Mouse (Mus musculus) heart, adult 2 months (tissue): ENCODE data around the gene Lpin2. TPM values are rescaled to one million over a fixed set of nuclear protein-coding genes. Genes with fewer than 3 reads are reported as not detected.

Experiments
- DNase-seq, 2 experiments: peaks; one replicate each; pipeline ENCODE4 v3.0.0; 2021
- H3K27ac ChIP-seq: fragments of 200-600 bp; 2 replicates; pipeline ENCODE4 v1.8.1; 2022
- H3K27me3 ChIP-seq: fragments of 200-500 bp; 2 replicates; pipeline ENCODE4 v1.6.1; 2012; ENCODE audit warnings: mild to moderate bottlenecking, low read length, inconsistent platforms, mixed read lengths; ENCODE audit not compliant: control insufficient read depth, insufficient read depth
- H3K36me3 ChIP-seq: fragments of 200-500 bp; 2 replicates; pipeline ENCODE4 v1.6.1; 2012; ENCODE audit warnings: low read length, inconsistent platforms; ENCODE audit not compliant: control insufficient read depth, insufficient read depth
- H3K4me1 ChIP-seq: fragments of 200-500 bp; 2 replicates; pipeline ENCODE4 v1.6.1; 2011; ENCODE audit warnings: low read length; ENCODE audit not compliant: control insufficient read depth, insufficient read depth
- H3K4me3 ChIP-seq: fragments of 200-600 bp; 2 replicates; pipeline ENCODE4 v1.8.1; 2022
- H3K79me2 ChIP-seq: fragments of 200-500 bp; replicated peaks from 2 replicates; pipeline ENCODE4 v1.6.1; 2012; ENCODE audit warnings: mild to moderate bottlenecking, inconsistent platforms, low read length, moderate library complexity, mixed read lengths; ENCODE audit not compliant: control insufficient read depth, insufficient read depth
- H3K9ac ChIP-seq: fragments of 200-500 bp; 2 replicates; pipeline ENCODE4 v1.6.1; 2012; ENCODE audit warnings: low read depth, mild to moderate bottlenecking, control low read depth, inconsistent platforms, low read length, mixed read lengths
- CTCF ChIP-seq: fragments of 200-600 bp; IDR thresholded peaks from 2 replicates; pipeline ENCODE4 v1.8.1; 2022; ENCODE audit warnings: antibody characterized with exemption, mild to moderate bottlenecking, moderate library complexity
- EP300 ChIP-seq: fragments of 200-500 bp; IDR thresholded peaks from 2 replicates; pipeline ENCODE4 v1.6.1; 2011; ENCODE audit warnings: low read depth, low read length, control low read depth; ENCODE audit not compliant: insufficient read depth
- POLR2A ChIP-seq: fragments of 200-500 bp; IDR thresholded peaks from 2 replicates; pipeline ENCODE4 v1.6.1; 2011; ENCODE audit warnings: mild to moderate bottlenecking, low read depth, low read length, control low read depth; ENCODE audit not compliant: insufficient read depth
- WGBS: fragments of 180-500 bp; shearing (Covaris S2); methylation state at CpG from one replicate; pipeline ENCODE4 v1.1.7; 2018; 5-methylcytosine and 5-hydroxymethylcytosine counted together
- intact Hi-C: fragments of 180-260 bp; cut with DNase I; formaldehyde crosslinking; loops from one replicate; pipeline ENCODE4 v1.15.1; 2025
- polyA plus RNA-seq: library from polyadenylated mRNA; depleted of rRNA; stranded (reverse); fragments of >200 nt; gene quantifications from 2 replicates; pipeline ENCODE4 v1.2.3, GENCODE M21; 2012
- total RNA-seq, 2 experiments: library from RNA; stranded (reverse); gene quantifications; 2 replicates each; pipeline ENCODE4 v1.2.3; 2021

Gene Lpin2
- total and polyA plus RNA-seq, 3 experiments: 3.4 to 13.1 (median 6.0) TPM

DNA sequence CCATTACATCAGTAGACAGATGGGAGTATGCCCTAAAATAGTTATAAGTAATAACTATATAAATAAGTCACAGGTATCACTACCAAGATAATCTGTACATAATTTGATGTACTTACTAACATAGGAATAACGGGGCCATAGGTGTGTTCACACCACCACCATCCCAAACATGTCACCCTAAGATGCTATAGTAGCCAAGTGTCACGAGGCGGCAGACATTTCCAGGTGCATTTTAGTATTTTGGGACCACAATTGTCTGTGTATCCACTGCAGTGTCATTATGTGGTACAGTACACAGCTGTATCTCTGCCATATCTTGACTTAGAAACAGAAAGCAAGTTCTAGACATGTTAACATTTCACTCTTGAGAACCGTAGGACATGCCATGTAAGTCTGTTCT is 50.9 kb downstream of the Lpin2 start:
- 96% methylated on average over 4 of the region's 4 CpGs for WGBS
- H3K27me3 ChIP-seq: no peaks in the 10 kb centered on the region
- TF ChIP-seq EP300 (no peak), CTCF (no peak), POLR2A (no peak)
- H3K4me1 ChIP-seq: no peaks in the 10 kb centered on the region
- intact Hi-C loops: no loop called here
- H3K27ac ChIP-seq: no peak overlapping the region
- H3K4me3 ChIP-seq: no peak overlapping the region
- no peak for DNase-seq
- H3K79me2 ChIP-seq: no peaks in the 10 kb centered on the region
- no peak overlapping the region for H3K9ac ChIP-seq
- H3K36me3 ChIP-seq: no peaks in the 10 kb centered on the region

DNA sequence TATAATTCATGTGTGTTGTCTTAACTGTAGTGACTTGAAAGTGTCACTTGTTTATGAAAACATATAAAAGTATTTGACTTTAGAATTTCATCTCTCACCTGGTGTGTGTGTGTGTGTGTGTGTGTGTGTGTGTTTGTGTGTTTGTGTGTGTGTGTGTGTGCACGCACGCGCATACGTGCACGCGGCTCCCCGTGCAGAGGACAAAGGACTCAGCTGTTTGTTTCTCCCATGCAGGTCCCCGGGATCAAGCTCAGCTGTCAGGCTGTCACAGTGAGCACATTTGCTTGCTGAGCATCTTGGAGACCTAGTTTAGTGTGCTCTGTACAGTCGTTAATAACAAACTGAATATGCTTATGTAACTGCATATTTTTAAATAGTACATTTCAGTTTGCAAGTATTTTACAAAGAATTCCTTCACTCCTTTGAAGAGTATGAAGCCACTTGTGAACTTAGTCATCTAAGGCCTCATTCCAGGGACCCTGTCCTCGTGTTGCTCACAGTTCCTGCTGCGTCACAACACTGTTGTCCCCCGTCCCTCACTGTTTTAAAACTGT is 51.8 kb downstream of the Lpin2 start:
- TF ChIP-seq EP300 (no peak), POLR2A (no peak), CTCF (no peak)
- H3K27me3 ChIP-seq: no peaks in the 10 kb centered on the region
- no peak overlapping the region for H3K27ac ChIP-seq
- no peaks in the 10 kb centered on the region for H3K79me2 ChIP-seq
- H3K36me3 ChIP-seq: no peaks in the 10 kb centered on the region
- H3K4me3 ChIP-seq: no peak overlapping the region
- 85% methylated on average over 12 of the region's 12 CpGs for WGBS
- no peak for DNase-seq
- no peaks in the 10 kb centered on the region for H3K4me1 ChIP-seq
- H3K9ac ChIP-seq: no peak overlapping the region
- intact Hi-C loops: no loop called here

DNA sequence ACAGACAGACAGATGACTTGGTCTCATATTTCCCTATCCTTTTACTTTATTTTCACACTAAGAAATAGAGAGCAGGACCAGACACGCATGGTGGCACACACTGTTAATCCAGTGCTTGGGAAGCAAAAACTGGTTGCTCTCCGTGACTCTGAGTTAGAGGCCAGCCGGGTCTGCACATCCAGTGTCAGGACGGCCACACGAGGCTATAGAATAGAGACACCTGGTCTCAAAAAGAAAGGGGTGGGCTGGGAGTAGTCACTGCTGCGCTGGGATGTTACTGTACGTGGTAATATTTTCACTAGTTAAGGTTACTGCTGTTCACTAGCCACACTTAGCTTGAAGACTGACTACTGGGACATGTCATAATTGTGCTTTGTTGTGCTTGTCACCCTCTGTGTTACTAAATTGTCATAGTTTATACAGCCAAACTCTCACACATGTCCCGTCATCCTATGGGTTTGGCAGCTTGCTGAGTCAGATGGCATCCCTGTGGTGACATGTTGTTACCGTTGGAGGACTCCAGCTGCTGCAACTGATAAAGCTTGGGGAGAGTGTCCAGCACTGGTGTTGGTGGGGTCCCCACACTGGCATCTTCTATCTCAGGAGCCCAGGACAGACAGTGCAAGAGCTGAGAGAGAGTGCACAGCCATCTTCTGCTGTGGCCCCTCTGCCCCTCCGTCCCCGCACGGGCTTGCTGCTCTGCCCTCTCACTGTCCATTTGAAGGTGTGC is 53.0 kb downstream of the Lpin2 start:
- H3K9ac ChIP-seq: no peak overlapping the region
- no peaks in the 10 kb centered on the region for H3K4me1 ChIP-seq
- no peak for TF ChIP-seq CTCF
- no peak overlapping the region for H3K27ac ChIP-seq
- H3K36me3 ChIP-seq: no peaks in the 10 kb centered on the region
- no peaks in the 10 kb centered on the region for H3K79me2 ChIP-seq
- no peaks in the 10 kb centered on the region for H3K27me3 ChIP-seq
- intact Hi-C loops: no loop called here
- 88% methylated on average over 12 of the region's 12 CpGs for WGBS
- DNase-seq: no peak
- no peak overlapping the region for H3K4me3 ChIP-seq

DNA sequence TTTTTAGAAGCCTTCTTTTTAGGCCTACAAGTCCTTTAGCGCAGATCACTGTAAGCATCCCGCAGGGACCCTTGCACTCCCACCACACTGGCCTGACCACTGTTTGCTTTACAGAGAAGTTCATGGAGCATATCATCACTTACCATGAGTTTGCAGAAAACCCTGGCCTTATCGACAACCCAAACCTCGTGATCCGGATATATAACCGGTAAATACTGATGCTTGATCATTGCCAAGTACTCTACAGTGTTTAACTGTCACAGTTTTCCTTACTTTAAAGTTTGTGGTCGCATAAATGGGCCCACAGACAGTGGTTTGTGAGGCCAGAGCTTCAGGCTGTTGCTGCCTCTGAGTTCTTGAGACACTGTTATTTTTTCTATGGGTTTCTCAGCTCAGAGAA is 56.1 kb downstream of the Lpin2 start:
- no peaks in the 10 kb centered on the region for H3K36me3 ChIP-seq
- no peaks in the 10 kb centered on the region for H3K79me2 ChIP-seq
- no peak overlapping the region for H3K27ac ChIP-seq
- H3K4me3 ChIP-seq: no peak overlapping the region
- no peaks in the 10 kb centered on the region for H3K27me3 ChIP-seq
- H3K4me1 ChIP-seq: no peaks in the 10 kb centered on the region
- 95% methylated on average over 7 of the region's 7 CpGs for WGBS
- TF ChIP-seq POLR2A (no peak), EP300 (no peak), CTCF (no peak)
- DNase-seq: no peak
- intact Hi-C loops: no loop called here
- no peak overlapping the region for H3K9ac ChIP-seq

DNA sequence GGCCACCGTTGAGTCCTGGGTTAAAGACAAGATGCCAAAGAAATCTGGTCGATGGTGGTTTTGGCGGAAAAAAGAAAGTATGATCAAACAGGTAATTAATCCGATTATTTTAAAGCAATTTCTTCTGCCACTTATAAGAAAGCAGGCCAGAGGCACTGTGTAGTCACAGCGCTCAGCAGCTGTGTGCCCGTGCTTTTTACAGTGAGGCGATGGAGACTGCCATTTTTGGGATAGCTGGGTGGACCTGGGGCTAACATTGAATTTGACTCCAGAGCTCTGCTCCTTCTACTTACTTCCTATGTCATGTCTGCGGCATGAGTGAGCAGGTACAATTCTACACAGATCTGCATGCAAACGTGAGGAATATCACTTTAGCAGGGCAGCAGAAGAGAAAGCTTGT is 58.5 kb downstream of the Lpin2 start:
- H3K27me3 ChIP-seq: no peaks in the 10 kb centered on the region
- H3K79me2 ChIP-seq: no peaks in the 10 kb centered on the region
- 94% methylated on average over 9 of the region's 9 CpGs for WGBS
- intact Hi-C loops: no loop called here
- TF ChIP-seq POLR2A: no peak
- TF ChIP-seq CTCF: no peak
- TF ChIP-seq EP300: no peak
- no peak overlapping the region for H3K9ac ChIP-seq
- no peak overlapping the region for H3K4me3 ChIP-seq
- no peak overlapping the region for H3K27ac ChIP-seq
- DNase-seq: no peak
- no peaks in the 10 kb centered on the region for H3K36me3 ChIP-seq
- H3K4me1 ChIP-seq: no peaks in the 10 kb centered on the region

DNA sequence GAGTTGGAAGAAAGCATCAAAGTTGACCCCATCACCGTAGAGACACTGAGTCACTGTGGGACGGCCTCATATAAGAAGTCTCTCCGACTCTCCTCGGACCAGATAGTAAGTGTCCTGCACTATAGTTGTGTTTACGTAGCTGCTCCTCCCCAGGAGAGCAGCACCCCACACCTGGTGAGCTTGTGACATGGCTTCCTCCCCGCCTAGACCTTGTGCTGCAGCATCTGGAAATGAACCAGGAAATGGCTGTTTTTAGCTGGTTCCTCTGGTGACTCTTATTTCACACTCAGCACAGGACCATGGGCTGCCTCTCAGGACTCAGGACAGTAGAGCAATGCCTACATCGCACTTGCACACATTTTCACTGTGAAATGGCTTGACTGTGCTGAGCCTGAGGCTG is 60.3 kb downstream of the Lpin2 start:
- DNase-seq: no peak
- H3K4me1 ChIP-seq: no peaks in the 10 kb centered on the region
- intact Hi-C loops: no loop called here
- TF ChIP-seq CTCF (no peak), POLR2A (no peak), EP300 (no peak)
- no peaks in the 10 kb centered on the region for H3K79me2 ChIP-seq
- H3K27ac ChIP-seq: no peak overlapping the region
- H3K4me3 ChIP-seq: no peak overlapping the region
- 94% methylated on average over 7 of the region's 7 CpGs for WGBS
- no peaks in the 10 kb centered on the region for H3K27me3 ChIP-seq
- no peak overlapping the region for H3K9ac ChIP-seq
- no peaks in the 10 kb centered on the region for H3K36me3 ChIP-seq
